Mouse (Mus musculus) gastrocnemius, postnatal 36 days (tissue): ENCODE measurements around the gene Ppig. TPM values are rescaled to one million over a fixed set of nuclear protein-coding genes. Genes with fewer than 3 reads are reported as not detected.
"Not testable (repeated sequence)": the region's sequence is repeated elsewhere in the genome, so short reads cannot be mapped to it uniquely, and the experiment has no call there.

Experiments
- DNase-seq, 2 experiments: peaks; one replicate each; pipeline ENCODE4 v3.0.0; 2022
- intact Hi-C: fragments of 180-260 bp; cut with DNase I; formaldehyde crosslinking; loops from one replicate; pipeline ENCODE4 v1.15.1; 2025
- long read RNA-seq, 2 experiments: library from polyadenylated mRNA; stranded (forward); transcript quantifications; one replicate each; pipeline ENCODE4 v2.0.0; 2021
- total RNA-seq, 2 experiments: library from RNA; stranded (reverse); gene quantifications; 2 replicates each; pipeline ENCODE4 v1.2.3; 2021

The Ppig gene
- total RNA-seq, result 10 to 100 TPM; 25.1 to 27.2 TPM
- long read RNA-seq, experiment 1, full-length matches to known transcripts, result 3 of 13 reads
- long read RNA-seq, experiment 1, partial matches to known transcripts, result 0 of 13 reads
- long read RNA-seq, experiment 1, other reads (novel, unspliced or antisense), result 10 of 13 reads
- long read RNA-seq, experiment 2, full-length matches to known transcripts, result 8 of 21 reads
- long read RNA-seq, experiment 2, partial matches to known transcripts, result 2 of 21 reads
- long read RNA-seq, experiment 2, other reads (novel, unspliced or antisense), result 11 of 21 reads

DNA sequence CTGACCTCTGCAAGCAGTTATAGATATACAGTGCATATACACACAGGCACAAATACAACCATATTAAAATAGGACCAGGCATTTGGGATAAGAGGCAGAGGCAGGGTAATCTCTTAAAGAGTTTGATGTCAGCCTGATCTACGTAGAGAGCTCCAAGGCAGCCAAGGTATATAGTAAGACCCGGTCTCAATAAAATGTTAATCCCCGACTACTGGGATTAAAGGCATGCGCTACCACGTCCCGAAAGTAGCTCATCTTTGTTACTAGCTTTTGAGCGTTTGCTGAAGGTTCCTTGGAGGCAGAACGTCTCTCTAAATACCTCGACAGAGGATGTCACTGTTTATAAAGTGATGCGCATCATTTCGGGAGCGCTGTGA is at the start of gene Ppig:
Gene Ppig (plus strand): TSS at position 273 of the 377 bp plus-strand sequence.
- no peak for DNase-seq
- intact Hi-C loops, result no loop called here

DNA sequence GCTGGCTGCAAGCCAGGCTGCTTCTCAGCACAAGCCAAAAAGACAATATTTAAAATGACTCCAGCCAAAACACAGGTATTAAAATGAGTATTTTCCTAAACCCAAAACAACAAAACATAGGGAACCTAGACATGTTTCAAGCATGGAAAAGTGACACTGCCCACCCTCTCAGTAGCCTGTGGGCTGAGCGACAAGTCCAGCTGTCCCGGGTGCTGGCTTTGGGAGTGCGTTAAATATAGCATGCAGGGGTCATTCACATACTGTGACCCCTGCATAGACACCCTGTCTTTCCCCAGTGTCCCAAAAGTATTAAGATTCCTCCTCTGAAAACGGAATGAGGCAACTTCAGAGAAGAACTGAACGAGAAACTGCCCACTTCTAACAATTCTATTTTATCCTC is 48.6 kb upstream of the Ppig start:
- DNase-seq, result peak in 1 of 2 experiments; percentile 26
- intact Hi-C loops, result no loop called here

DNA sequence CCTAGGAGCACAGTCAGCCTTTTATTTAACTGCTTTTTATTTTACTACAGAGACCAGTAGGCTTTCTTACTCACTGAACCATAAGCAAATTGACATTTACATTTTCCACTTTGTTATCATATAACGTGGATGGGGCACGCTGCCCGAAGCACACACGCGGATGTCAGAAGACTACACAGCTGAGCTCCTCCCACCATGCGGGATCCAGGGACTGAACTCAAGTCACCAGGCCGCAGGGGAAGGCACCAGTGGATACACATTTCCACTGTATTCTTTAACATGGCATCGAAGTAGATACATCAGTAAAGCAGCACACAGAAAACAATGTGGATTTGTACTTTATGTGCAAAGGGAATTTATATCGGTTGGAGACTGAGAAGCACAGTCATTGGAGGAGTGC is 47.1 kb upstream of the Ppig start:
- intact Hi-C loops, result loop anchor here (5.0 kb wide), 1 partner anchor 38 kb away; no protein-coding TSS in a partner anchor
- no peak for DNase-seq

DNA sequence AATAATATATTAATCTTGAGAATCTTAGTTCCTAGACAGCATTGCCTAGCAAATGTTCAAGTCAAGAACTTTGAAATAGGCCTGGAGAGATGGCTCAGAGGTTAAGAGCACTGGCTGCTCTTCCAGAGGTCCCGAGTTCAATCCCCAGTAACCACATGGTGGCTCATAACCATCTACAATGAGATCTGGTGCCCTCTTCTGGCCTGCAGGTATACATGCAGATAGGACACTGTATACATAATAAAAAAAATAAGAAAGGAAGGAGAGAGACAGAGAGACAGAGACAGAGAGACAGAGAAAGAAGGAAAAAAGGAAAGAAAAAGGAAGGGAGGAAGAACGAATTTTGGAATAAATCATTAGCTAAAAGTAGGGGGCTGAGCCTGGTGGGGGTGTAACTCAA is 45.6 kb upstream of the Ppig start:
- no peak for DNase-seq
- intact Hi-C loops, result loop anchor here (5.0 kb wide), 1 partner anchor 39 kb away; no protein-coding TSS in a partner anchor

DNA sequence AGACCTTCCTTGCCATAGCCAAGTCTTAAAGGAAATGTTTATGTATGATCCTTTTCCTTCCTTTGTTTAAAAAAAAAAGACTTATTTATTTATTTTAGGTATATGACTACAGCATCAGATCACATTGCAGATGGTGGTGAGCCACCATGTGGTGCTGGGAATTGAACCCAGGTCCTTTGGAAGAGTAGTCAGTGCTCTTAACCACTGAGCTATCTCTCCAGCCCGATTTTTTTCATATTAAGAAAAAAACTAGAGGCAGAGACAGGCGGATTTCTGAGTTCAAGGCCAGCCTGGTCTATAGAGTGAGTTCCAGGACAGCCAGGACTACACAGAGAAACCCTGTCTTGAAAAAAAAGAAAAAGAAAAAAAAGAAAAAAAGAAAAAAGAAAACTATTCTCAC is 45.1 kb upstream of the Ppig start:
- not testable (repeated sequence) for DNase-seq
- intact Hi-C loops, result loop anchor here (5.0 kb wide), 1 partner anchor 40 kb away; no protein-coding TSS in a partner anchor

DNA sequence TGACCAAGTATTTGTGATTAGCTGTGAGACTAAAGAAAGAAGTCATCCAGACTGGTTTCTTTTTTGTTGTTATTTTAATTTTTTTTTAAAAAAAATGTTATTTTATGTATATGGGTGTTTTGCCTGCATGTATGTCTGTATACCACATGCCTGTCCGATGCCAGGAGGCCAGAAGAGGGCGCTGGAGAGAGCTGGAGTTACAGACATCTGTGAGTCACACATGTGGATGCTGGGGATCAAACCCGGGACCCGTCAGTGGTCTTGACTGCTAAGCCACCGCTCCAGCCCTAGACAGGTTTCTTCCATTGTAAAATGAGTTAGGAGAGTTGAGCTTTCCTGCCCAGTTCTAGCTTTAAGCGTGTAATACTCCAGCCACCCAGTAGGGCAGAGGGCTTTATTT is 42.4 kb upstream of the Ppig start:
- intact Hi-C loops, result loop anchor here (5.0 kb wide), 1 partner anchor 43 kb away; no protein-coding TSS in a partner anchor
- DNase-seq, result no peak

DNA sequence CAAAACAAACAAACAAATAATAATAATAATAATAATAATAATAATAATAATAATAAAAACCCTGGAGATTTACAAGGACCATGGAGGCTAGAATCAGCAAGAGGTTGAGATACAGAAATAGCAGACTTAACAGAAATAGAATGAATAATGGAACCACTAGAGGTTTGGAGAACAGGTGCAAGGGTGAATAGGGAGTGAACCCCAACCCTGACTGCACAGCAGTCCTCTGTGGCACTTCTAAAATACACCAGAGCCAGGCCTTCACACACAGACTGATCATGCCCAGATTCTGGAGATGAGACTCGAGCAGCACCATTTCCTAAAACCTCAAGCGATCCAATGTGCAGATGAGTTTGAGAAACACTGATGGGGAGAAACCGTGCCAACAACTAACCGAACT is 40.4 kb upstream of the Ppig start:
- DNase-seq, result no peak
- intact Hi-C loops, result no loop called here

DNA sequence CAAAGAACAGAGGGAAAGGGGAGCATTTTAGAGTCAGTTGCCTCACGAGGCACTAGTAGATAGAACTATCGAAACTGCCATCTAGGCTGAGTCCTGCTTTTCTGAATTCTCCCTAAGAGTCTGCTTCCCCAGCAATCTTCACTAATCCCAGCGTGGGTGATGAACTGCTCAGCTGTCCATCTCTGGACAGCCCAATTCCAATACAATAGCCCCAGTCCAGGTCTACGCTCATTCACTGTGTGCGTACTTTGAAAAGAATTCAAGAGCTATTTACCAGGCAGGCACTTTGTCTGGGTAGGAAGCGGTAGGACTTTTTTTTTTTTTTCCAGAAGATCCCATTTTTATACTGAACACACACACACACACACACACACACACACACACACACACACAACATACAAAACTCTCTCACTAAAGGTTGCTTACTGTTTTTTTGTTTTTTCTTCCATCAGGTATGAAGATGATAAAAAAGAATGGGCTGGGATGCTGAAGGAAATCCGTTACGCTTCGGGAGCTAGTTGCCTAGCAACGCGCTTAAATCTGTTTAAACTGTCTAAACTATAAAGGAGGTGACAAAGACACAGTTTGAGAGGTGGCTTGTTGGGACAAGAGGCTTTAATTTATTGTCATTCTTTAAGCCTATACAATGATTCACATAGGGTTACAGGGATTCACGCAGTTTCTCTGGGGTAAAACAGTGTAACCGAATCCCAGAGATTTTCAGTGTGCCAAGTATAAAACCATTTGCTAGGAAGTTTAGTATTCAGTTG is 39.1 kb upstream of the Ppig start:
- DNase-seq, result no peak
- intact Hi-C loops, result no loop called here

DNA sequence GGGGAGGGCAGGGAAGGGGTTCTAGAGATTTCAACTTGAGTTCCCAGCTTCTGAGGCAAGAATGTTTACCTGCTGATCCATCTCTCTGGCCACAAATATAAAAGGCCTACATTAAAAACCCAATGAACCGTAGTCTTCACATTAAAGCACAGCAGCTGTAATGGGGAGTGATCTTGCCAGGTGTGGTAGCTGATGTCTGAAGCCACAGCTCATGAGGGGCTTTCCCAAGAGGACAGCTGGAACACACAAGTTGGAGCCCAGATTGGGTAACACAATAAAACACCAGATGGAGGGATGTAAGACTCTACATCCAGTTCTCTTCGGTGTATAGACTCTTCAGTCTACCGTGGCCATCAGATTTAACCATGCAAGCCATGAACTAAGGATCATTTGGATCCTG is 37.9 kb upstream of the Ppig start:
- intact Hi-C loops, result no loop called here
- no peak for DNase-seq

DNA sequence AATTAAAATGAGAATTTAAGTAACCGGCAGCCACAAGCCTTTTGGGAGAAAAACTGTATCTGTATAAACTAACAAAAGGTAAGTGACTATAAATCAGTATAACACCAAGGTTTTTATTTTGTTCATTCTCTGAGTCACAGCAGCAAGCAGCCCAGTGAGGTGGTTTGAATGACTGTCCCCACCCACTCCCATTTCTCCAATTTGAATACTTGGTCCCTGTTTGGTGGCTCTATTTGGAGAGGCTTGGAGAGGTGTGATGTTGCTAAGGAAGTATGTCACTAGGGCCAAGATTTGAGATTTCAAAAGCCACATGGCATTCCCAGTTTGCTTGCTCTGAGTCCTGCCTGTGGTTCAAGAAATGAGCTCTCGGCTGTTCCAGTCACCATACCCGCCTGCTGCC is 32.1 kb upstream of the Ppig start:
- intact Hi-C loops, result no loop called here
- no peak for DNase-seq

DNA sequence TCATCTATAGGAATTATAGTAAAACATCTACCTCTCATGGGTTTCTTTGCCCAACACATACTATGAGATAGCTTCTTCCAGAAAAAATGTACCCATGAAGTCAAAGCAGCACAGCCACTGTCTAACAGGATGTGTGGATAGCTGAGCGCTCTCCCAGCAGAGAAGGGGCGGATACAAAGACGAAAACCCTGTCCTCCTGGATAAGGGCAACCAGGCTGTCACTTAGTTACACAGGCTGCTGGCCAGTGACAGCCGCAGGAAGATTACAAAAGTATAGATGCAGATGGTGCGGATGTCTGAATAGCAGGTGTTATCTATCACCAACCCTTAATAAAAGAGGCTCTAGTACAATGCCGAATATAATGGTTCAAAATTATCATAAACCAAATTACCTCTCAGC is 31.5 kb upstream of the Ppig start:
- no peak for DNase-seq
- intact Hi-C loops, result no loop called here

DNA sequence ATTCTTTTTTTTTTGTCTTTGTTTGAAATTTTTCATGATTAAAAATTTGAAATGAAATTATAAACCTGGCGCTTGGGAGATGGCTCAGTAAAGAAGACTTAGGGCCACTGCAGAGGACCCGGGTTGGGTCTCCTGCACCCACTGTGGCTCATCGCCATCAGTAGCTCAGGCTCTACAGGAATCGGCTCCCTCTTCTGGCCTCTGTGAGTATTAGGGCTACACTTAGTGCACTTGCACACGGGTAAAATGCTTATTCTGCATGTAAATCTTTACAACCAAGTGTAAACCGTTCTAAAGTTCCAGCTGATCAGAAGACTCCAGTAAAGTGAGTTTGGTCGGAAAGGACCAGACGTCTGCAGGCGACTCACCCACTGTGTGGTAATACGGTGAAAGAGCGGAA is 28.8 kb upstream of the Ppig start:
- no peak for DNase-seq
- intact Hi-C loops, result no loop called here

DNA sequence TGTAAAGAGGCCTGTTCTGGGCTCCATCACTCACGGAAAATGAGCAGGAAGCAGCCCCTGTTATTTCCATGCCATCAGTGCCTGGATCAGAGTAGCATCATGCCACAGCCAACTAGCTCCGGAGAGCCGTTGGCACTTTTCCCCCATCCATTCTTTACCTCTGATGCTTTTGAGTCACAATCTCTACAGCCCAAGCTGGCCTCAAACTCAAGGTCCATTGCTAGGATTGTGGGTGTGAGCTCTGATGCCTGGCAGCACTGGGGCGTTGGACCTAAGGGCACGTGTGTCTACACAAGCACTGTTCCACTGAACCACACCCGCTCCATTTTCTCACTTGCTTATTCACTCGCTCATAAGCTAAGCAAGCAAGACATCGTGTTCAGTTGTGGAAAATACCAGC is 21.9 kb upstream of the Ppig start:
- no peak for DNase-seq
- intact Hi-C loops, result no loop called here

DNA sequence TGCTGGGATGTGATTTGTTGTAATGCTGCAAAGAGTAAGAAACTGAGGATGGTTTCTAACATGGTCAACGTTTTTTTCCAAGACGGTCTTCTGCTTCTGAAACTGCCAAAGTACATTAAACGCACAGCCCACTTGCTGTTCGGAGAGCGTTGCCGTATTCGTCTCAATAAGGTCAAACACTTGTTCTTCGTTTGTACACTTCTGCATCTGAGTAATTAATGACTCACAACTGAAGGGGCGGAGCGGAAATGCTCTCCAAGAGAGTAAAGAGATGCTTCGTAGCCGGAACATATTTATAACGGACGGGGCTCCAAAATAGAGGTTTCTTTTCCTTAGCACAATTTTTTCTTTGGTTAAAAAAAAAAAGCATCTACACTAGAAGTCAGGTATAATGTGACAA is 10.2 kb upstream of the Ppig start:
- intact Hi-C loops, result no loop called here
- no peak for DNase-seq

DNA sequence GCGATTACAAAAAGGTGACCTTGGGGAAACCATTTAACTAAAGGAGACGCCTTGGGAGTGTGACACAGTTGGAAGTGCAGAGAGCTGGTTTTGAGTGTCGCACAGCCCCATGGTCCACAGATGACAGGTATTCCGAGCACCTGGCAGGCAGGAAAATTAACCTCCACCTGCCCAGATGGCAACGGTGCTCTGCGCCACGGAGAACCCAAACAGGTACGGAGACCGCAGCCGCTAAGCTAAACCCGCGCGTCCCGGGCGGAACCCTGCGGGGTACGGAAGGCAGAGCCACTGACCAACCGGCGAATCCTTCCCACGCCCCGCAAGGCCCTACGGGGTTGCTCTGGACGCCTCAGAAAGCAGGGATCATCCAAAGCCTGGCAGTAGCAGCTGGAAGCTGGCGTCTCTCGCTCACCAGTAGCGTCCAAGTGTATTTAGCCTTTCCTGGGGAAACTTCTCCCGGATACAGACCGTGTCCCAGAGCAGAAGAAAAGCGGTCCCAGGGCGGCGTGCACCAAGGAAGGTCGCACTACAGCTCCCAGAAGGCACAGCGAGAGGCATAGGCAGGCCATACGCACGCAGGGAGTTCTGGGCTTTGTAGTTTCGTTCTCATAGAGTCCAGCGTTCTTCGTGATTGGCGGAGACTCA is 9.2 kb upstream of the Ppig start, which contains the start of gene Fastkd1:
Gene Fastkd1 (minus strand): TSS at position 536 of the 645 bp plus-strand sequence.
- intact Hi-C loops, result no loop called here
- DNase-seq, result peak; percentile 75

DNA sequence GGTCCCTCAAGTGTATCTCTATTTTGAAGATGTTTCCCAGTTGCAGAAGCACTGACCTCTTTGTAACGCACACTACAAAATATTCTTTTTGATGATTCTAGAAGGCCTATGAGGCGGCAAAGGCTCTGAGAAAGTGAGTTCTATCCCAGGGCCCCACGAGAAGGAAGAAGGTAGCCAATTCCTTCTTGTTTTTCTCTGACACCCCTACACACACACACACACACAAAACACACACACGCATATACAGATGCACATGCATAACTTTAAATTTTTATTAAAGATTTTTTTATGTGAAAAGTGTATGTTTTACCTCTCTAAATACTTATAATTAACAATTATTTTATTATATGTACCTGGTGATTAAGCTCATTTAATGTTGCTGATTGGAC is 8.7 kb upstream of the Ppig start:
- intact Hi-C loops, result no loop called here
- no peak for DNase-seq

DNA sequence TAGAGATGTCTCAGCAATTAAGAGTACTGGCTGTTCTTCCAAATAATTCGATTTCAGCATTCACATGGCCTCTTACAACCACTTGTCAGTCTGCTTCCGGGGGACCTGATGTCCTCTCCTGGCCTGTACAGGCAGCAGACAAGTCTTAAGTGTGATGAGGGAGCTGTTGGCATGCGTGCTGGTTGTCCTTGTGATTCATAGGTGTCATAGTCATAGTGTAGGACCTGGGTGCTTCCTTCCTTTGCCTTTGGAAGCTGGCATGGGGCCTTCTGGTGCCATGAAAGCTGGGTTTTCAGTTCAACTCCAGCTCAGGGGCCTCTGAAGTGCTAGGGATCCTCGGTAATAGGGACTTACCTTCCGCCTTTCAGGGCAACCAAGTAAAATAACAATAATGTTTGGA is 8.2 kb upstream of the Ppig start:
- no peak for DNase-seq
- intact Hi-C loops, result no loop called here

DNA sequence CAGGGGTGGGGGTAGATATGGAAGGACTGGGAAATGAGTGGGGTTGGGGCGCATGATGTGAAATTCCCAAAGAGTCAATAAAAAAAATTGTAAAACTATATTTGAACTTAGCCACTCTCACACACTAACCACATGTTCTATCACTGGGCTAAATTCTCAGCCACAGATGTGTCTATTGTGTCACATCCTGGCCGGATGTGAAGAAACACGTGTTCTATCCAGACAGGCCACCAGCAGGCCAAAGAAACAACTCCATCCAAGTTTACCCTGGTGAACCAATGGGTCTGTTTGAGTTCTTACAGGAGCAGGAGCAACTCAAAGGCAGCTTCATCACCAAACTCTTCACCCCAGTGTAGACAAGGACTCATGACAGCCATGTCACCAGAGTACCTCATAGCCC is 5.9 kb upstream of the Ppig start:
- DNase-seq, result no peak
- intact Hi-C loops, result no loop called here

DNA sequence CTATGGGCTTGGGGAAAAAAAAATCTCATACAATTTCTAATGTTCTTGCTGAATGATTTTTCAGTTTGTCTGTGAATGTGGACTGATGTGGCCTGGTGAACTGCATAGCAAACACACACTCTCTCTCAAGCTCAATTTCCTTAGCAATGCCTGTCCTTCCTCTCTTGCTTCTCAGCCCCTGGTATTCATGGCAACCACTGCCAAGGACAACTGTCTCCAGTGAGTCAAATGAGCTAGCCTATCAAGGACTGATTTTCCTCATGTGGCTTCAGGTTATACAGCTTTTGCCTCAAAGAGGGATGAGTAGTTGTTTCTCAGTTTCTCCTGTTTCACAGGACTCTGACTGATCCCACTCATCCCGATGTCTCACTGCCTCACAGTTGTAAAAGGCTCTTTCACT is 3.2 kb upstream of the Ppig start:
- no peak for DNase-seq
- intact Hi-C loops, result no loop called here

DNA sequence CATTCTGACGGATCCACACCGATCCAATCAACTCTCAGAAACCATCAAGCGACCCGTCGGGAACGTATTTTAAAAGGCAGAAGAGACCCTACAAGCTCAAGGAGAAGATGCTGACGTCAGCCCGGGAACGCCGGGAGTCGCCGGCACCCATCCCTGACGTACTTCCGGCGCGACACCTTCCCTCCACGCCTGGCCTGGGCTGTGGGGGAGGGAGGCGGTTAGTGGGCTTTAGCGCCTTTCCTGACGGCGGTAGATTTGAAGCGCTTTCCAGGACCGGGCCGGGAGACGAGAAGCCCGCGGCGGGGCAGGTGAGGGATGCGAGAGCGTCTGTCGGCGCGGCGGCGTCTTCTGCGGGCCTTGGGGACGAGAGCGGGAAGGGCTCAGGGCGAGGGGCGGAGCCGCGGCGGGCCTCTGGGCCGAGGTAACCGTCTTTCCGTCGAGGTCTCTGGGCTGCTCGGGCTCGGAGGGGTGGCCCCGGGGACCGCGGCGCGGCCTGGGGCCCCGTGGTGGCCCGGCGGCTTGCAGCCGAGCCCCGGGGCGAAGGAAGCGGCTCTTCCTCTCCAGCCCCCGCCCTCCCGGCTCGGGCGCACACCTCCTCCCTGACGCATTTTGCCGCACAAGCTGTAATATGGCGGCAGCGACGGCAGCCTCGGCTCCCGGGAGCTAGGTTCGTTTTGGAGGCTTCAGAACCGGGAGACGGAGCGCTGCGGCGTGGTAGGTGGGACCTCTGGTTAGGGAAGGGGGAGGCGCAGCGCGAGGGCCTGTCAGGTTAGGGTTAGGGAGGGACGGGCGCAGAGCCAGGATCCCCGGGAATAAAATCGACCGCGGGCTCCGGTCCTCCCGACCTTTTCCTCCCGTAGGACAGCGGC is 539 bp downstream of the Ppig start:
- peak; percentile 86 to 87 for DNase-seq
- intact Hi-C loops, result no loop called here

DNA sequence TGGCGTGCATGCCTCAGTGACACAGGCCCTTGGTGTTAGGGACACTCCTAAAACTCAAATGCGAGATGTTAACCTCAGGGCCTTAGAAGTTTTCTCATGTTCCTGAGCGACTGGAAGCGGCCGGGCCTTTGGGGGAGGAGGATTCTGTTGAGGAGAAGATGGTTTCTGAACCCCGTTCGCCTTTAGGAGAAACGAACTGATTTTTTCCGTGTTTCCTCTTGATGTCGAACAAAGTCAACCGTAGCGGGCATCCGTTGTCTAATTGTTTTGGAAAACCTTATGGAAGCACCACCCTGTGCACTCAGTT is 1.1 kb downstream of the Ppig start:
- no peak for DNase-seq

More for the DNA sequence above, 1.1 kb downstream of the Ppig start:
- intact Hi-C loops, result no loop called here
